Mouse (Mus musculus) urinary bladder, postnatal 25 days (tissue): Measurements from ENCODE around the gene Astn2.

Experiments used
- DNase-seq: peaks from one replicate; pipeline ENCODE4 v3.0.0; 2022; ENCODE audit warnings: low spot score

The Astn2 gene

DNA sequence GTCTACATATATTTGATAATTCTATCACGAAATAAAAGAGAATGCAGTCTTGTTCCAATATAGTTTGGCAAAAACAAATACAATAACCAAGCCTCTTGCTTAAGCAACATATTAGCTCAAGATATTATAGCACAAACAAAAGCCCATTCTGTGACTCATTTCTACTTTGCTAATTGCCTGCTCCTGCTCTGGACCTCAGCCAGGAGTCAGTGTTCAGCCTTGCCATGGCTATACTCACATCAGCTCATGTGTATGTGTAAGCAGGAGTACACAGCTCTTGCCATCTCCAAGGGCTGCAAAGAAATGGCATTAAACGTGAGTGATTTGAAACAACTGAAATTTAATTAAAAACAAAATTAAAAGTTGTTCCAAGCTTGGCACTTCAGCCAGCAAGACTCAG lies 435.1 kb downstream of the Astn2 start:
- no peak for DNase-seq

DNA sequence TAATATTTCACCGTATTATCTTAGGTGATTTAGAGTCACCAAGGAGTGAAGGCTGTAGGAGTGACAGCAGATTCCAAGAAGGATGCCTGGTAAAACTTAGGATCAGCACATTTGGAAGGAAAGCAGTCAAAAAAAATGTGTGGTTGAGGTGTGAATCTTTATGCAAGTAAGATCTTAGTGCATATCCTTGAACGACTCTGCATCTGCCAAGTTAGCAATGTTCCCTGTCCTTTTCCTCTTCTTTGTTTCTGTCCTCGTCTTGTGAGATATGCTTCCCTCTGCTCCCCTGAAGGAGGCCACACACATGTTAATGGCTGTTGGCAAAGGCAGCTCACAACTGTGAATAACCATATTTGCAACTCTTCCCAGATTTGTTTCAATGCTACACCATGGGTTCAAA lies 439.8 kb downstream of the Astn2 start:
- no peak for DNase-seq

DNA sequence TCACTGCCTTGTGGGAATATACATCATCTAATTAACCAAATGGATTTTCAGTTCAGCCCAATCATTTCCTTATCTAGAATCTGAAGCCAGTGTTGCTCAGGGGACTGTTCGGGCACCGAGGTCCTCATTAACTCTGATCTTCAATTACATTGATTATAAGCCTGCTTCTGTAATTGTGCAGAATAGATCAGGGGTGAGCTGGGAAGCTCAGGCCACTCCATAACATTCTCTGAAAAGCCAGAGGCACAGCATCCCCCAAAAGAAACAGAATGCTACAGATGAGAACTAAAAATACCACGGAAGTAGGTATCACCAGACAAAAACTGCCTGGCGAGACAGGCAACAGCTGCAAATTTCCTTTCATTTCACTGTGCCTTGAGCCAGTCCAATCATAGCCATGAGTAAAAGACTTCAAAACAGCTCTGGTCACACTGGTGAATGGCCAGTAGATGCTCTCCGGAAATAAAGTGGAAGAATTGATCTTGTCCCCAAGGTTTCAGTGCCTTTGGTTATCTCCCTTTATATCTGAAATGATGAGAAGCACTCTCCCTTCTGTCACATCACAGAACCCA lies 445.1 kb downstream of the Astn2 start:
- no peak for DNase-seq

DNA sequence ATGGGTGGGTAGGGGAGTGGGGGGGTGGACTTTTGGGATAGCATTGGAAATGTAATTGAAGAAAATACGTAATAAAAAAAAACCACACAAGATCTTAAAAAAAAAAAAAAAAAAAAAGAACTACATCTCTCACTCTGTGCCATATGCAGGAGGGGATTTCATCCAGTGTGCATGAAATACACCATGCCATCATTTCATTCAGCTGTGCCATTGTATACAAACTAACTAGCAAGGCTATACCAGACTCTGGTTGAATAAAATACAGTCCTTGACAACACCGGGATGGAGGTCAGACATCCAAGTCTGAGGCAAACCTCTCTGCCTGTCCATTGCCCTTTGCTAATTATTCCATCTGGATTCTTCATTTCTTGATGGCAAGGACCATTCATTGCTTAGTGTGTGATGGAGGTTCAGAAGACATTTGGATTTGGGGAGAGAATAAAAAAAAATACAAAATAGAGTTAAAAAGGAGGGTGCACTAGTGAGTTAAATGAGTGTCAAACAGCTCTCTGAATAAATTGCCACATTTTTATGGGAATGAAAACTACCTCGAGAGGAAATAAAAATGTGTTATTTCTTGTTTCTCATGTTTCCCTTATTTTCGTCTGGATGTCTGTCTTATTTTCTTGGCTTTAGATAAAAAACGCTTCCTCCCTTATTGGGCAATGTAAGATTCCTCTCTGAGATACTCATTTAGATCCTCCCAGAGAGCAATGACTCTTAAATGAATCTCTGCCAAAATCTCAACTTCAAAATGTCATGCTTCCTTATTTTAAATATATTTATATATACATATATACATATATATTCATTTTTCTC lies 445.8 kb downstream of the Astn2 start:
- DNase-seq: no peak

DNA sequence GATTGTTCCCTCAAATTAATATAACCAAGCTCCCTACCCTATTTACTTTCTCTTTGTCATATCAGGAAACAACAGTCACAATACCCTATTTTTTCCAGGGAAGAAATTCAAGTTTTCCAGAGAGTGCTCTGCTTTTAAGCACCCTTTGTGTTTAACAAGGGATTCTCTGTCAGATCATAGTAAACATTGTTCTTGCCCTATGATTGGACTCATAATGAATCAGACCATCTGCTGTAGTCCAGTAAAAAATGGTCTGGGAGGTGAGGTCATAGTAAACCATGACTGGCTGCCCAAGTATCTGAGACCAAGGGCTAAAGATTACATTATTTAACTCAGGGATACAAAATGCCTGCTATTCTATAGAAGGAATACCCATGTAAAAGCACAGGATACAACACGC lies 452.5 kb downstream of the Astn2 start:
- no peak for DNase-seq

DNA sequence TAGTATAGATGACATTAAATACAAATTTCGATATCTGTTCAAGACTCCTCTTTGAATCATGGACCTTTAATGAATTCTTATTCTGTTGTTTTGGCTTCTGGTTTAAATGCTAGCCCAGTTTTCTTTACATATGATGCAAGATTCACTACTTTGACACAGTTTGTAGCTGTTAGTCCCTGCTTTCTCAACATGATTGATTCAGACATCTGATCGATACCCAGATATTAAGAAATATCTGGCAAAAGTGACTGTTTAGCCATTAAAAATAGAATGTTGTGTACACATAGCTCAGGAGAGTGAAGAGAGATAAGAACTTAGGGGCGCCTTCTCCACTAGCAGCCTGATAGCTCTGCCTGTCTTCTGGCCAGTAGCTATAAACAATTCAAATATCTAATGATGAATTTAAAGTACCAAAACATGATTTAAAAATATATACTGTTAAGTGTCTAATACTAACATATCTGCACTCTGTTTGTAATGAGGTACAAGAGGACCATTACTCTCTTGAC lies 457.2 kb downstream of the Astn2 start:
- no peak for DNase-seq

DNA sequence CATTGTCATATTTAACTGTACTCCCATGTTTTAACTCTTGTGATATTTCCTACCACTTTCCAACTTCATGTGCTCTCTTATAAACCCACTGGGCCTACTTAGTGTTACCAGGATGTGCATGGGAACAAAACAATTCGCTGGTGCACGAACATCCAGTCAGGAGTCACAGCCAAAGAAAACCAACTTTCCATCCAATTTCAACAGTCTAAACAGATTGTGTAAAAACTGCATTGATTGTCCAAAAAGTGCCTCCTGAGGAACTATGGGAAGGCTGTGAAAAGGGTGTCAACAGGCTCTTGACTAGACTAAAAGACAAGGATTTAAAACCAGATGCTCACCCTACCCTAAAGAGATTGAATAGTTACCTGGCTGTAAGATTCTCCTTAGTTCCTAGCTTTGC lies 458.4 kb downstream of the Astn2 start:
- no peak for DNase-seq

DNA sequence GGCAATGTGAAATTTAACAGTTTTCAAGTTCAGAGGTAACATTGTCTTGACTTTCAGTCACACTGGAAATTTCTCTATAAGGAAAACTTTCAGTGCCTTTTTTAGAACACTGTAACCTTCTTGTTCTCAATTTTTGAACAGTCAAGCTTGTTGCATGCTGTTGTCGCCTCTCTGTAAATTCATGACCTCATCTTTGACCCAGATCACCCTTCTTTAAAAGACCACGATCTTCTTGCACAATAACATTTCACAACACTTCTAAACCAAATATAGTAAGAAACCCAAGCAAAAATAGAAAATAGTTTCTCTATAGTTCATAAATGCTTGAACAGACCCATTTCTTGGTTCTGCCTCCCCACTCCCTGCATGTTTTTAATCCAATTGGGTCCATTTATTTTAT lies 473.5 kb downstream of the Astn2 start:
- no peak for DNase-seq

DNA sequence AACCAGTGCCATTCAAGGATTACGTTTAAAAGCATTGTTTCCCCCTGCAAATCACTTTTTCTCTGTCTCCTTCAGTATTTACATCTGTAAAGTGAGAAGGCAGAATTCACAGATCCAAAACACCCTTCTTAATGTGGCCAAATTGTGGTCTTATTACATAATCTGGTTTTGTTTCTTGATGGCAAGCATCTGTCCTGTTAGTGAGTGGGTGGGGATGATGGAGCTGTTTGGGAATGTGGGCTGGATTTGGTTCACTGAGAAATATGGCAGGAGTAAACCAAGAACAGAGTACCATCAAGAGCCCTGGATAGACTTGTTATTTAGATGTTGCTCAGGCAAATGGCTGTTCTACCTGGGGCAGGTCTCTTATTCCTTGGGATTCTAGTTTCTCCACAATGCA lies 484.1 kb downstream of the Astn2 start:
- no peak for DNase-seq

DNA sequence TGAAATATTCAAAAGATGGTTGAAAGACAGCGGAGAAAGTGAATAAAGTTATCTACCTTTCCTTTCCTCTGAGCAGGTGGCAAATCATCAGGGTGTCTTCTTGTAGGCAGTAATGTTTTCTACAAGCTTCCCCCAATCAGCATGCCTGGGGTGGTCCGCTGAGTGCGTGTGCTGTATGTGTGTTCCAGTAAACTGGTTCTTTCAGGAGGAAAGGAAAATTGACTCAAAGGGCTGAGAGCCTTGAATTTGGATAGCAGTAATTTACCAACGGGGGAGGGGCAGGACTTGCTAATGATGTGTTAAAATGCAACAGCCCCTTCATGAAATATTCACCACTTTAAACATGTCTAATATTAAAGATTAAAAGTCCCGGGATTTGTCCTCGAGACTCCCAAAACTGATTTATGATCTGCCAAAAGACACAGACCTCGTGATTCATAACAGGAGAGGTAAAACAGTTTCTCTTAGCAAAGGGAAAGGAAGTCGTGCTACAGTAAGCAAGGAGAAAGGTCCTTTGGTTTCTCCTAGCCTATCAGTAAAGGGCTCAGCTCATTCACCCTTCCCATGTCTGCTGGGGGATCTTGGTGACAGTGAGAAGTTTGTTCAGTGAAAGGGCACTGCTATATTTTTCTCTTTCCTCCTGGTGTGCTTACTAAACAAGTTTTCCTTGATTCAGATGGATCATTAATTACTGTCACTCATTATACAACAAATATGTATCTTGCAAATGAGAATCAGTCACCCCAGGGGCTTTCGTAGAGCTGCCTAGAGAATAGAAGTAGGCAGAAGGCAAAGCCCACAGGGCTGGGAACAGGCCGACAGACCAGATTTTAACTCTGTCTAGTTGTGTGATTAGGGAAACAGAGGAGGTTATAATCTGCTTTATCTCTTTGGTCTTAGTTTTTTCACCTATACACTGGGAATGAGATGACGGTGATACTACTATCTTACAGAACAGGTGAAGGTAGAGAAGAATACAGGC lies 488.1 kb downstream of the Astn2 start:
- DNase-seq: no peak

DNA sequence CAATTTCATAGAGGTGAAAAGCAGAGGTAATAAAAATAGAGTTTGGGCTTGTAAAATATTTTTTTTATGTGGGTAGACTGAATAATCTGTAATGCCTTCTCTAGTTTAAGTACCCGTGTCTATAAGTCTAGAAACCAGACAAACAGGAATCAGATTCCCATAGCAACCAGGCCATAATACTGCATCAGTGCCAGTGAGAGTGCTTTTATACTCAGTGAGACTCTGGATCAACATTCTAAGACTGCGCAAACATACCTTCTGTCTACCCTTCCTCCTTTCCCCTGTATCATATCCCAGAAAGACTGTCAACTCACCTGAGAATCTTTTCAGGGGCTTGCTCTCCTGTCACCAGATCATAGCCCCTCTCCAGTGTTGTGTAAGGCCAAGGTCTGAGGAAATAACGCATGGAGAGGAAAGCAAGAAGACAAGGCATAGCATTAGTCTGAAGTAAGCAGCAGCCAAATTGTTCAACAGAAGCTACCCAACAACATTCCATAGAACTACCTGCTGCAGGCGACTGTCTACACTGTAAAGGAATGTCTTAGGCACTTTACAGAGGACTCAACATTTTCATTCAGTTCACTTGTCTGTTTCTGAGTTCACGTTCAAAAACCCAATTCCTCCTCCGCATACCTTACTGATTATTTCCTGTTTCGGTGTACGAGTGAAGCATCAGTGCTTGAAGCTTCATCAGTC lies 492.0 kb downstream of the Astn2 start:
- no peak for DNase-seq

DNA sequence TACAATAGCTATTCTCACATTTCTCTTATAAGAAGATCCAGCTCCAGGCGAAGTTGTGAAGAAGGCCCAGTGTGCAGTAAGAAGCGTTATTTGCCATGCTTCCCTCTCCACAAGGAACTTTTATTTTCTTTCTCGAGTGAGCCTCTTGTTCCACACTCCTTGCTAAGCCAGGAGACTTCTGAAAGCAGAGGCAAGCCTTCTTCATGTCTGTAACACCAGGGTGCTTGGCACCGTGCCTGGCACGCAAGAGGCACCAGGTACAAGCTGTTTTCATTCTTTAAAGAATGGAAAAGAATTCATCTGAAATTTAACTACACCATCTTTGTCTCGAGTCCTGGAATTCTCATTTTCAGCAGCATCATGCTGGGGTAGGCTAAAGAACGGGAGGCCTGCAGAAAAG lies 496.8 kb downstream of the Astn2 start:
- DNase-seq: no peak

DNA sequence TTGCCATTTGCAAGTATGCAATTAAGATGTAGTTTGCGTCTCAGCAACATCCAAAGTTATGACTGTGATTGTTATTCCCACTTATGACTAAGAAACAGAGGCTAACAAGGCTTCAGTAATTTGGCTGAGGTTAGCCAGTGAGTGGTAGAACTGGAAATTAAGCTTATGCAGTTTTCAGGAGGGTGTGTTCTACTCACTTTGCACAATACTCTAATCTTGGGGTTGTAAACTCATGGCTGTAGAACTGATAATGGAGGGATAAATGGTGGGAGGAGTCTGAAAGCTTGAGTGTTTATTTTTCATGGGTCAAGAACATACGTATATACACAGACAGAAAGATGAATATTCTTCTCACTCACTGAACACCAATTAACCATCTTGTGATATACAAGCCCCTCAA lies 499.4 kb downstream of the Astn2 start:
- DNase-seq: no peak

DNA sequence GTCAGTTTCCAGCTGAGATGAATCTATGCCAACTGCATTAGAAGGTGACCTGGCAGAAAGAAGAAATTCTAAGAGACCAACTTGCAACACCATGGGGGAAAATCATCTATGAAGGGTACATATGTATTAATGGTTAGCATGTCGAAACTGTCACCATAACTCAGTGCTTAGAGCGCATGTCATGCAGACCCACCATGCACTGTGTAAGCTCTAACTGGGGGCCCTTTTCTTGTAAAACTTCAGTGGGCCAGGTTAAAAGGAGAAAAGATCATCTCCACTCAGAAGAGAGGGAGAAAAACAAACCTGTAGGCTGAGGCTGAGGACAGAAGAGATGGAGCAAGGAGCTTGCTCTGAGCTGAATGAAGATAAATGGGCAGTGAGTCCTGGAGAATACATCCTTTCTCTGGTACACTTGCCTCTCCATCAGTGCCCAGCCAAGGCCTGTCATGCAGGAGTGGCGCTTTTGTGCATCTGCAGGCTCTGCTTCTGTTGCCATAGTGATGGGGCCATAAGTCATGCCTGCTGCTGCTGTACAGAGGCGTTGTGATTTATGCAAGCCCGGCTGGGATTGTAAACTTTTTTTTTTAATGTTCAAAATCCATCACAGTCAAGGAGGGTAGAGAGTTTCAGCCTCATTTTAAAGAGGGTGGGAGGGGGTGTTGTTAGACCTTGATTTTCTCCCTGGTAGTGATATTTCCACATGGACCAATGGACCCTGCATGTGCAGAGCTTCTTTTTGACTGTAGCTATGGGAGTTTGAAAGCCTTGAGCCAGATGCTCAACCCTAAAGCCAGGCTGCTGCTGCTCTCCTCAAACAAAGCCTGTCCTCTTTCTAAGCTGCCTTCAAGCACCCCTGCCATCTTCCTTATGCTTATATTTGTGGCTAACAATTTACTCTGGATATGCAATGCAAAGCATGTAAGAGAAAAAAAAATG lies 508.1 kb downstream of the Astn2 start:
- no peak for DNase-seq

DNA sequence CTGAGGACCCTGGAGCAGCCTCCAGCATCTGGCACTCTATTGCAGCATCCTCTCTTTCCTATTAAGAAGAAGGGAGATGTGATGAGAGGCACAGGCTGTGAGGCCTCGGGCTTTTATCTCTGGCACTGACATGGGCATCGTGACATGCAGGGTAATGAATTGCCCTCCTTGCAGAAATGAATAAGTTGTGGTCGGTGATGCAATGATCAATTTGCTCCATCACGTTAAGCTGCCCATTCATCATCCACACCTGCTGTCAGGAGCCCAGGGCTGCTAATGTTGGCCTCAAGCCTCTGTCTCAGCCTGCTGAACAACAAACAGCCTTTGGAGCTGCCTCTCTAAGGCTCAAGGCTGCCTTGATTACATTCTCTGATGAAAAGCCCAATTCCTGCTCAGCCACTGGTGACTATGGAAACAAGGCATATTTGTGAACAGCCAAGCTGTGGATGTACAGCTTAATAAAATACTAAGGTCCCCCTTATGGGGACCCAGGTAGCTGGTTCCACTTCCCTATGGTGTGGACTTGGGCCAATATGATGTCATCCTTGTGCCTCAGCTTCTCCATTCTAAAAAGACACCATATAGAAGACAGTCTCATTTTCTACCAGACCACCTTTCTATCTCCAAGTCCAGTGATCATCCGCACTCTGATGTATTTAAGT lies 515.9 kb downstream of the Astn2 start:
- no peak for DNase-seq

DNA sequence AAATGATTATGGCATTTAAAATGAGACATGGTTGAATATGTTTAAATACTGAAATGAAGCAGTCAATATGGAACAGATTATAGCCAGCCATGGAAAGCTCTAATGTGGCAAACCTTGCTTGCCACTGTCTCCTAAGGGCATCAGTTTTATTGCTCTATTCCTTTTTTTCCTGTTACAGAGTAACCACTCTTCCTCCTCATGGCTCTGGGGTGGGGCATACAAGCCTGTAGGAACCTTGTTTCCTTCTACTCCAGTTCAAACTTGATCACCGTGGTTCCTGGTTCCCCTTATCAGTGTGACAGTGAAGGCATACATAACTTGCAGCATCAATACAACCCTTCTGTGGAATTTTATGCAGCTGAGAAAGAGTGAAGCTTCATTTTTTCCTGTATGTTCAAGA lies 517.5 kb downstream of the Astn2 start:
- no peak for DNase-seq

DNA sequence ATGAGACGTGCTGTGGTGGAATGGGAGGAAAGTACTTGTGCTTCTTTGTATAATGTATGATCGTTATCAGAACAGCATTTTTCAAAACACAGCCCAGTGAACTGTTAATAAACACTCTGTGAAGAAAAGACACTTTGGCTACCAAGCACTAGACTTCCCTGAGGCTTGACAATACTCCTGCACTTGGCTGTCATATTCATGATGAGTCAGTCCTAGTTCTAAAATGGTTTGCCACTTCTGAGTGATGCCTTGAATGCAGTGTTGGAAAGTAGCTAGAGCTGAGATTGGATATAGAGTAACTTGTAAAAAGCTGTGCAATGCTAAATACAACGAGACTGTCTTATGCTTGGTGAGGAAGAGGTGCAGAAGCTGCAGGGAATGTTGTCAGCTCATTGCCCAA lies 518.5 kb downstream of the Astn2 start:
- DNase-seq: no peak

DNA sequence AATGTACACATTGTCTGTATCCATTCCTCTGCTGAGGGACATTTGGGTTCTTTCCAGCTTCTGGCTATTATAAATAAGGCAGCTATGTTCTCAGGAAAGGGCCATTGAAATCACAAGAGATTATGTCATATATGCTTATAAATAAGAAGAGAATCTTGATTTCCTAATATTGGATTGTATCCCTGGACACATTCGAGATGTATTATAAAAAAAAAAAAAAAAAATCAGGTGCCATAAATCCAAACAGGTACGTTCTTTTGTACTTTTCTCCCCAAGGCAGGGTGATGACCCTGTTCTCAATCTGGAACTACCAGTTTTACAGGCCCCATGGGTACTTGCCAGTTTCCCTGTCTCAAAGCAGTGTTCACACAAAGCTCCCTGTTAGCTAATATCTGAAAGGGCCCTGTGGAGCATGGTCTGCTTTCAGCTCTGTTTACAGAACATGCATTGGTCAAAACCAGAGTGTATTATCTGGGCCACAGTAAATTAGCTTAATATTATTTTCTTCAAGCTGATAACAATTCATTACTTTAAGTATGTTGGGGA lies 530.1 kb downstream of the Astn2 start:
- DNase-seq: no peak

DNA sequence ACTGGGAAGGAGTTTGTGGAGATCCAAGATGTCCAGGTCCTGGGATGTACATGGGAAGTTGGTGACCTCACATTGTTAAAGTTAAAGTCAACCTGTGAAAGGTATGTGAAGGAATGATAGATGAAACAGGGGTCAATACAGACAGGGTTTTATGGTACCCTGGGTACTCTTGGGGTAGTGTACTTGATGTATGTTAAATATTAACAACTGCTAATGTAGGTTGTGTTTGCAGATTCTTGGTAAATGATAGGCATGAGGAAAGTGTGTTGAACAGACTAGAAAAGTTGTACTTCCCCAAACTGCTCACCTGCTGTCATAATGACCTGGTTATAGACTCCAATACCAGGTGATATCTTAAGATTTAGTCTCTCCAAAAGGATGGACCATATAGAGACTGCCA lies 539.9 kb downstream of the Astn2 start:
- DNase-seq: no peak

DNA sequence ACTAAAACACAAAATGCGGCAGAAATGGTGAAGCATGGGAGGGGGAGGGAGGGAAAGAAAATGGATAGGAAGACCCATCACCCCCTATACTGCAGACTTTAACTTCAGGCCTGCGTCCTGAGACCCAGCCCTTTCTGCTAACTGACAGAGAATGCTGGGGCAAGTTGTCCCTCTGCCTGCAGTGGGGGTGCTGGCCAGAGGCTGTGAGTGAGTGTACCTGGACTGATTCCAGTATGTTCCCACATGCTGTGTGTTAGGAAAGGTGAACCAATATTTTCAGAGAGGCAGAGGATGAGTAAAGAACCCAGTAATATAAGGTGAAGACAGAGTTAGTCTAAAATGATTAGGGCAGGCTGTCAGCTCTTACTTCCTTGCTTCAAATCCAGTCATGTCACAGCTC lies 561.2 kb downstream of the Astn2 start:
- no peak for DNase-seq
